Mouse (Mus musculus) midbrain, embryonic 12.5 days (tissue): Measurements from ENCODE around the gene Prkch. TPM values are rescaled to one million over a fixed set of nuclear protein-coding genes. Genes with fewer than 3 reads are reported as not detected.

Experiments
- ATAC-seq: fragments of 200-750 bp; cut with Nextera tagmentation; 2 replicates; pipeline ENCODE4 v1.8.0; 2017; ENCODE audit warnings: low read depth, moderate TSS enrichment, moderate library complexity; ENCODE audit not compliant: low FRiP score
- H3K27ac ChIP-seq: fragments of 300-500 bp; sonication (generic); replicated peaks from 2 replicates; pipeline ENCODE4 v1.5.1; 2016; ENCODE audit warnings: mild to moderate bottlenecking
- H3K27me3 ChIP-seq: fragments of 300-500 bp; sonication (generic); 2 replicates; pipeline ENCODE4 v1.6.1; 2016; ENCODE audit warnings: mild to moderate bottlenecking
- H3K36me3 ChIP-seq: fragments of 300-500 bp; sonication (generic); 2 replicates; pipeline ENCODE4 v1.6.1; 2016
- H3K4me1 ChIP-seq: fragments of 300-500 bp; sonication (generic); 2 replicates; pipeline ENCODE4 v1.6.1; 2016
- H3K4me2 ChIP-seq: fragments of 300-500 bp; sonication (generic); replicated peaks from 2 replicates; pipeline ENCODE4 v1.6.1; 2016; ENCODE audit warnings: mild to moderate bottlenecking, moderate library complexity
- H3K4me3 ChIP-seq: fragments of 300-500 bp; sonication (generic); 2 replicates; pipeline ENCODE4 v1.5.1; 2016; ENCODE audit warnings: mild to moderate bottlenecking
- H3K9ac ChIP-seq: fragments of 300-500 bp; sonication (generic); replicated peaks from 2 replicates; pipeline ENCODE4 v1.6.1; 2016; ENCODE audit warnings: mild to moderate bottlenecking, moderate library complexity
- H3K9me3 ChIP-seq: fragments of 300-500 bp; sonication (generic); 2 replicates; pipeline ENCODE4 v1.6.1; 2016; ENCODE audit warnings: mild to moderate bottlenecking
- WGBS: fragments of 180-500 bp; shearing (Covaris S2); methylation state at CpG from one replicate; pipeline ENCODE4 v1.1.7; 2016; 5-methylcytosine and 5-hydroxymethylcytosine counted together
- polyA plus RNA-seq: library from polyadenylated mRNA; unstranded; fragments of >200 nt; fragmentation: Nextera tagmentation; extraction: Ambion mirVana; gene quantifications from 2 replicates; pipeline ENCODE4 v1.2.1, GENCODE M21; 2016

The Prkch gene
- polyA plus RNA-seq, 1 experiment from 2014 or later = 7.0 TPM

- Histone ChIP-seq H3K9ac (no peak overlapping the region), H3K27ac (no peak overlapping the region), H3K36me3 (no peaks in the 10 kb centered on the region), H3K9me3 (no peaks in the 10 kb centered on the region), H3K4me2 (no peak overlapping the region), H3K4me3 (no peak overlapping the region), H3K27me3 (0 out of 2 replicates have a peak, but pooled peaks cover 7% of the 10 kb centered on the region), H3K4me1 (no peaks in the 10 kb centered on the region)
- 87% methylated on average over 5 of the region's 5 CpGs for WGBS
- no peak for ATAC-seq
Measured at GRCm38 (mm10) chr12:73799671-73800070, 215.1 kb downstream of the Prkch start.

GRCm38 (mm10) chr12:73800886-73801285 is 216.3 kb downstream of the Prkch start:
- H3K4me1 ChIP-seq = no peaks in the 10 kb centered on the region
- ATAC-seq = no peak
- H3K9me3 ChIP-seq = no peaks in the 10 kb centered on the region
- H3K36me3 ChIP-seq = no peaks in the 10 kb centered on the region
- H3K27me3 ChIP-seq = no peaks in the 10 kb centered on the region
- H3K27ac ChIP-seq = no peak overlapping the region
- H3K4me3 ChIP-seq = no peak overlapping the region
- 68% methylated on average over 3 of the region's 3 CpGs for WGBS
- no peak overlapping the region for H3K9ac ChIP-seq
- H3K4me2 ChIP-seq = no peak overlapping the region

- Histone ChIP-seq H3K36me3 (no peaks in the 10 kb centered on the region), H3K9ac (no peak overlapping the region), H3K27ac (no peak overlapping the region), H3K27me3 (no peaks in the 10 kb centered on the region), H3K9me3 (no peaks in the 10 kb centered on the region), H3K4me1 (no peaks in the 10 kb centered on the region), H3K4me2 (no peak overlapping the region), H3K4me3 (no peak overlapping the region)
- WGBS = 90% methylated on average over 8 of the region's 8 CpGs
- no peak for ATAC-seq
Measured at GRCm38 (mm10) chr12:73801845-73802244, 217.2 kb downstream of the Prkch start.

GRCm38 (mm10) chr12:73802379-73803057 is 217.9 kb downstream of the Prkch start:
- no peak for ATAC-seq
- 79% methylated on average over 10 of the region's 10 CpGs for WGBS
- Histone ChIP-seq H3K27me3 (no peaks in the 10 kb centered on the region), H3K4me2 (no peak overlapping the region), H3K9me3 (no peaks in the 10 kb centered on the region), H3K4me3 (no peak overlapping the region), H3K4me1 (no peaks in the 10 kb centered on the region), H3K27ac (no peak overlapping the region), H3K9ac (no peak overlapping the region), H3K36me3 (no peaks in the 10 kb centered on the region)

GRCm38 (mm10) chr12:73803946-73804345 is 219.3 kb downstream of the Prkch start:
- Histone ChIP-seq H3K4me1 (no peaks in the 10 kb centered on the region), H3K36me3 (no peaks in the 10 kb centered on the region), H3K9me3 (no peaks in the 10 kb centered on the region), H3K27me3 (no peaks in the 10 kb centered on the region), H3K9ac (no peak overlapping the region), H3K4me2 (no peak overlapping the region), H3K27ac (no peak overlapping the region), H3K4me3 (no peak overlapping the region)
- WGBS = 94% methylated on average over 4 of the region's 4 CpGs
- no peak for ATAC-seq

- no peak for ATAC-seq
- no peak overlapping the region for H3K4me3 ChIP-seq
- 75% methylated on average over 3 of the region's 3 CpGs for WGBS
- H3K9me3 ChIP-seq = no peaks in the 10 kb centered on the region
- no peak overlapping the region for H3K27ac ChIP-seq
- H3K4me1 ChIP-seq = peaks cover 5% of the 10 kb centered on the region
- H3K27me3 ChIP-seq = no peaks in the 10 kb centered on the region
- H3K4me2 ChIP-seq = no peak overlapping the region
- no peak overlapping the region for H3K9ac ChIP-seq
- no peaks in the 10 kb centered on the region for H3K36me3 ChIP-seq
Measured at GRCm38 (mm10) chr12:73805541-73805940, 220.9 kb downstream of the Prkch start.

GRCm38 (mm10) chr12:73806003-73806402 is 221.4 kb downstream of the Prkch start:
- H3K36me3 ChIP-seq = no peaks in the 10 kb centered on the region
- WGBS = 28% methylated on average over 5 of the region's 5 CpGs
- H3K4me1 ChIP-seq = peaks cover 8% of the 10 kb centered on the region
- no peak overlapping the region for H3K4me3 ChIP-seq
- H3K27ac ChIP-seq = no peak overlapping the region
- H3K9ac ChIP-seq = no peak overlapping the region
- H3K27me3 ChIP-seq = no peaks in the 10 kb centered on the region
- no peak for ATAC-seq
- H3K4me2 ChIP-seq = no peak overlapping the region
- H3K9me3 ChIP-seq = no peaks in the 10 kb centered on the region

GRCm38 (mm10) chr12:73807228-73807627 is 222.6 kb downstream of the Prkch start:
- H3K4me3 ChIP-seq = no peak overlapping the region

GRCm38 (mm10) chr12:73810041-73810795 is 225.6 kb downstream of the Prkch start:
- WGBS = 61% methylated on average over 13 of the region's 13 CpGs
- Histone ChIP-seq H3K9ac (no peak overlapping the region), H3K27me3 (no peaks in the 10 kb centered on the region), H3K4me3 (no peak overlapping the region), H3K9me3 (no peaks in the 10 kb centered on the region), H3K4me1 (peaks cover 11% of the 10 kb centered on the region), H3K27ac (no peak overlapping the region), H3K4me2 (no peak overlapping the region), H3K36me3 (no peaks in the 10 kb centered on the region)
- ATAC-seq = no peak

More at GRCm38 (mm10) chr12:73807228-73807627, 222.6 kb downstream of the Prkch start:
- H3K9me3 ChIP-seq = no peaks in the 10 kb centered on the region
- no peak overlapping the region for H3K27ac ChIP-seq
- no peaks in the 10 kb centered on the region for H3K27me3 ChIP-seq
- no peaks in the 10 kb centered on the region for H3K36me3 ChIP-seq
- no peak overlapping the region for H3K9ac ChIP-seq
- H3K4me1 ChIP-seq = peaks cover 11% of the 10 kb centered on the region
- WGBS = 84% methylated on average over 2 of the region's 2 CpGs
- ATAC-seq = no peak
- no peak overlapping the region for H3K4me2 ChIP-seq

GRCm38 (mm10) chr12:73810903-73811302 is 226.3 kb downstream of the Prkch start:
- no peaks in the 10 kb centered on the region for H3K9me3 ChIP-seq
- H3K4me1 ChIP-seq = peaks cover 11% of the 10 kb centered on the region
- WGBS = 83% methylated on average over 5 of the region's 5 CpGs
- no peak overlapping the region for H3K27ac ChIP-seq
- H3K27me3 ChIP-seq = no peaks in the 10 kb centered on the region
- ATAC-seq = no peak
- H3K9ac ChIP-seq = no peak overlapping the region
- no peaks in the 10 kb centered on the region for H3K36me3 ChIP-seq
- H3K4me3 ChIP-seq = no peak overlapping the region
- H3K4me2 ChIP-seq = no peak overlapping the region

- Histone ChIP-seq H3K4me2 (no peak overlapping the region), H3K4me1 (peaks cover 11% of the 10 kb centered on the region), H3K27ac (no peak overlapping the region), H3K9me3 (no peaks in the 10 kb centered on the region), H3K36me3 (no peaks in the 10 kb centered on the region), H3K4me3 (no peak overlapping the region), H3K9ac (no peak overlapping the region), H3K27me3 (no peaks in the 10 kb centered on the region)
- ATAC-seq = no peak
- 78% methylated on average over 6 of the region's 6 CpGs for WGBS
Measured at GRCm38 (mm10) chr12:73812198-73812597, 227.6 kb downstream of the Prkch start.

- Histone ChIP-seq H3K4me2 (no peak overlapping the region), H3K9ac (no peak overlapping the region), H3K27ac (no peak overlapping the region), H3K4me1 (peaks cover 11% of the 10 kb centered on the region), H3K27me3 (no peaks in the 10 kb centered on the region), H3K9me3 (no peaks in the 10 kb centered on the region), H3K36me3 (no peaks in the 10 kb centered on the region), H3K4me3 (no peak overlapping the region)
- no peak for ATAC-seq
- 69% methylated on average over 11 of the region's 11 CpGs for WGBS
Measured at GRCm38 (mm10) chr12:73813016-73813900, 228.7 kb downstream of the Prkch start.
